Mouse (Mus musculus): ENCODE data around the gene Dvl3. TPM values are rescaled to one million over a fixed set of nuclear protein-coding genes. Genes with fewer than 3 reads are reported as not detected.

Gene Dvl3
- total and polyA plus RNA-seq, 3 experiments = 1.9 to 16.9 (median 7.7) TPM

DNA sequence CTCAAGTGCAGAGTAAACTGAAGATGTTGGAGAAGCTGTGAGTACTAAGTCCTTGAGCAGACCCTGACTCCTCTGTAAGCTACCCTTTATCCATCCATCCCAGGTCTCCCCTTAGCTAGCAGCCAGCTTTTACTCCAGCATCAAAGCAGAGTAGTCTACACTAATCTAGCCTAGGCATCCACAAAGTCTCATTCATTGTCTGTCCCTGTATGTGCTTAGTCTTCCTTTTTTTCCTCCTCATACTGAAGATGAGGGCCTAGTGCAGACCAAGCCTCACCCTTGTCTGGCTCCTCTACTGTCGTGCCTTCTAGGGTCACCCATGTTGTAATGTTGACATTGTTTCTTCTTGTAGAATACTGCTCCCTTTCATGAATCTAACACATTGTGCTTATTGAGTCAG, 35.8 kb downstream of the Dvl3 start:
- dilution Hi-C loops (cut with MboI; ENCODE audit: extremely low pct_ligation_motif_present, extremely low pct_unique_long_range_greater_than_20kb, low sequenced_read_pairs) (no loop called here), in situ Hi-C loops (cut with MboI; ENCODE audit: low pct_ligation_motif_present, low pct_unique_long_range_greater_than_20kb, low sequenced_read_pairs) (no loop called here)
- H3K4me2 ChIP-seq (ENCODE audit: insufficient read depth, low read depth, poor library complexity, severe bottlenecking) = no peak overlapping the region
- no peaks in the 10 kb centered on the region for H3K9me3 ChIP-seq (replicated peaks; ENCODE audit: low read length)
- no peak for DNase-seq (ENCODE audit: extremely low read depth)
- no peaks in the 10 kb centered on the region for H3K27me3 ChIP-seq (replicated peaks)
- no peak for TF ChIP-seq MXI1 (IDR thresholded peaks at IDR 0.05; ENCODE audit: low read depth, low read length)
- peaks cover 57 to 72% of the 10 kb centered on the region in 2 experiments for H3K36me3 ChIP-seq (replicated peaks in 1 of 2; ENCODE audit: control insufficient read depth in 1 of 2, insufficient read depth in 1 of 2, low read length in 1 of 2)
- no peak overlapping the region for H3K27ac ChIP-seq (ENCODE audit: insufficient read depth, low read depth)
- no peak overlapping the region for H3K9ac ChIP-seq (ENCODE audit: insufficient read depth, low read depth)
- H3K4me3 ChIP-seq (replicated peaks in 1 of 3; ENCODE audit: low read depth in 2 of 3, low read length in 2 of 3, poor library complexity in 1 of 3) = no peak overlapping the region
- H3K79me2 ChIP-seq (replicated peaks; ENCODE audit: control insufficient read depth, extremely low read depth, insufficient read depth, poor library complexity, severe bottlenecking) = peaks cover 19% of the 10 kb centered on the region
- peaks cover 2 to 13% of the 10 kb centered on the region in 2 experiments for H3K4me1 ChIP-seq (ENCODE audit: control insufficient read depth in 1 of 2, insufficient read depth in 2 of 2)

DNA sequence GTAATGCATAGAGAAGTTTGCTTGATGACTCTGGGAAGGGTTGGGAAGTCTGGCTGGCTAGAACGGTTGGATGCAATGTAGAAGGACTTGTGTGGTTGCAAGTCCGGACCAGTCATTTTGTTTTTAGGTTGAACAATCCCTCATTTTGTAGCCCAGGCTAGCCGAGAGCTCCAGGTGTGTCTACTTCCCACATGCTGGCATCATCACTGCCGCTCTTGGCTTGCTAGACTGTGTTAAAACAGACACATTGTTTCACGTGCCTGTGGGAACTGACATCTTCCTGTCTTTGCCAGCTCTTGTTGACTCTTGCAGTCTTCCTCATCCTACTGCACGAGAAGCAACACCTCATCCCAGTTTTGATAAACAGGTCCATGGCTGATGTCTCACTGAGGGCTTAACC, 38.2 kb downstream of the Dvl3 start:
- H3K9ac ChIP-seq (ENCODE audit: insufficient read depth, low read depth) = no peak overlapping the region
- no peak for TF ChIP-seq ETS1 (conservative IDR thresholded peaks at IDR 0.05; ENCODE audit: low read depth, low read length)
- in situ Hi-C loops (cut with MboI; ENCODE audit: low pct_ligation_motif_present, low pct_unique_long_range_greater_than_20kb, low sequenced_read_pairs) (no loop called here), dilution Hi-C loops (cut with MboI; ENCODE audit: extremely low pct_ligation_motif_present, extremely low pct_unique_long_range_greater_than_20kb, low sequenced_read_pairs) (no loop called here)
- no peaks in the 10 kb centered on the region for H3K27me3 ChIP-seq (replicated peaks)
- H3K4me3 ChIP-seq (replicated peaks in 1 of 3; ENCODE audit: low read depth in 2 of 3, low read length in 2 of 3, poor library complexity in 1 of 3) = no peak overlapping the region
- H3K79me2 ChIP-seq (replicated peaks; ENCODE audit: control insufficient read depth, extremely low read depth, insufficient read depth, poor library complexity, severe bottlenecking) = 0 out of 2 replicates have a peak, but pooled peaks cover 4% of the 10 kb centered on the region
- H3K27ac ChIP-seq (ENCODE audit: insufficient read depth, low read depth) = no peak overlapping the region
- no peaks in the 10 kb centered on the region for H3K9me3 ChIP-seq (replicated peaks; ENCODE audit: low read length)
- no peak for DNase-seq (ENCODE audit: extremely low read depth)
- no peak overlapping the region for H3K4me2 ChIP-seq (ENCODE audit: insufficient read depth, low read depth, poor library complexity, severe bottlenecking)
- H3K4me1 ChIP-seq (ENCODE audit: control insufficient read depth in 1 of 2, insufficient read depth in 2 of 2) = peaks cover 0 to 2% of the 10 kb centered on the region in 2 experiments; a peak in 2 of 4 replicates
- H3K36me3 ChIP-seq (replicated peaks in 1 of 2; ENCODE audit: control insufficient read depth in 1 of 2, insufficient read depth in 1 of 2, low read length in 1 of 2) = peaks cover 77 to 91% of the 10 kb centered on the region in 2 experiments

- Histone ChIP-seq H3K27me3 (replicated peaks) (no peaks in the 10 kb centered on the region), H3K4me2 (ENCODE audit: insufficient read depth, low read depth, poor library complexity, severe bottlenecking) (no peak overlapping the region), H3K9me3 (replicated peaks; ENCODE audit: low read length) (no peaks in the 10 kb centered on the region), H3K4me1 (ENCODE audit: control insufficient read depth in 1 of 2, insufficient read depth in 2 of 2) (no peaks in the 10 kb centered on the region), H3K36me3 (replicated peaks in 1 of 2; ENCODE audit: control insufficient read depth in 1 of 2, insufficient read depth in 1 of 2, low read length in 1 of 2) (peaks cover 78 to 93% of the 10 kb centered on the region in 2 experiments), H3K4me3 (replicated peaks in 1 of 3; ENCODE audit: low read depth in 2 of 3, low read length in 2 of 3, poor library complexity in 1 of 3) (no peak overlapping the region), H3K79me2 (replicated peaks; ENCODE audit: control insufficient read depth, extremely low read depth, insufficient read depth, poor library complexity, severe bottlenecking) (no peaks in the 10 kb centered on the region), H3K9ac (ENCODE audit: insufficient read depth, low read depth) (no peak overlapping the region), H3K27ac (ENCODE audit: insufficient read depth, low read depth) (no peak overlapping the region)
- DNase-seq (ENCODE audit: extremely low read depth) = no peak
- no peak for TF ChIP-seq MAZ (IDR thresholded peaks at IDR 0.05; ENCODE audit: low read depth, low read length)
- no peak for TF ChIP-seq MAFK (IDR thresholded peaks at IDR 0.05; ENCODE audit: insufficient replicate concordance, low read length)
- TF ChIP-seq CTCF (conservative IDR thresholded peaks at IDR 0.05 in 1 of 2, IDR thresholded peaks at IDR 0.05 in 1 of 2; ENCODE audit: low read depth in 2 of 2, low read length in 2 of 2) = no peak
- TF ChIP-seq KAT2A (IDR thresholded peaks at IDR 0.05; ENCODE audit: insufficient replicate concordance, low read length) = no peak
- no peak for TF ChIP-seq JUN (IDR thresholded peaks at IDR 0.05; ENCODE audit: insufficient read depth, low read depth, low read length)
- no peak for TF ChIP-seq ZKSCAN1 (IDR thresholded peaks at IDR 0.05; ENCODE audit: borderline replicate concordance, low read depth, low read length)
- TF ChIP-seq PAX5 (IDR thresholded peaks at IDR 0.05; ENCODE audit: low read length) = no peak
- no peak for TF ChIP-seq ETS1 (conservative IDR thresholded peaks at IDR 0.05; ENCODE audit: low read depth, low read length)
- no peak for TF ChIP-seq POLR2AphosphoS2 (IDR thresholded peaks at IDR 0.05; ENCODE audit: low read depth, low read length)
- TF ChIP-seq RAD21 (IDR thresholded peaks at IDR 0.05; ENCODE audit: low read depth, low read length) = no peak
- no peak for TF ChIP-seq TBP (conservative IDR thresholded peaks at IDR 0.05; ENCODE audit: low read depth, low read length)
- TF ChIP-seq MAX (IDR thresholded peaks at IDR 0.05; ENCODE audit: low read length) = no peak
- no peak for TF ChIP-seq CHD2 (IDR thresholded peaks at IDR 0.05; ENCODE audit: low read length)
- no peak for TF ChIP-seq MEF2A (IDR thresholded peaks at IDR 0.05; ENCODE audit: borderline replicate concordance, low read depth, low read length)
- no peak for TF ChIP-seq MXI1 (IDR thresholded peaks at IDR 0.05; ENCODE audit: low read depth, low read length)
- TF ChIP-seq USF1 (IDR thresholded peaks at IDR 0.05; ENCODE audit: low read depth, low read length) = no peak
- no peak for TF ChIP-seq ZNF384 (IDR thresholded peaks at IDR 0.05; ENCODE audit: low read depth, low read length)
- no peak for TF ChIP-seq SIN3A (IDR thresholded peaks at IDR 0.05; ENCODE audit: low read length)
- no peak for TF ChIP-seq CHD1 (IDR thresholded peaks at IDR 0.05; ENCODE audit: low read depth, low read length)
- no peak for TF ChIP-seq JUND (conservative IDR thresholded peaks at IDR 0.05; ENCODE audit: low read depth, low read length)
- dilution Hi-C loops (cut with MboI; ENCODE audit: extremely low pct_ligation_motif_present, extremely low pct_unique_long_range_greater_than_20kb, low sequenced_read_pairs) (no loop called here), in situ Hi-C loops (cut with MboI; ENCODE audit: low pct_ligation_motif_present, low pct_unique_long_range_greater_than_20kb, low sequenced_read_pairs) (no loop called here)
These were observed 40.6 kb downstream of the Dvl3 start for GRCm38 (mm10) chr16:20557381-20557780.

Measured in CH12.LX (cell line).